Mouse (Mus musculus) erythroblast, embryonic 14.5 days (primary cell): ENCODE data around the gene Slc39a10.

ENCODE experiments used
- GATA1 ChIP-seq: IDR thresholded peaks from 2 replicates; pipeline ENCODE4 v1.6.1; 2012; ENCODE audit warnings: low read length, inconsistent platforms, mixed read lengths
- TAL1 ChIP-seq: IDR thresholded peaks from 3 replicates; pipeline ENCODE4 v1.6.1; 2012; ENCODE audit warnings: low read length, inconsistent platforms, mixed read lengths

DNA sequence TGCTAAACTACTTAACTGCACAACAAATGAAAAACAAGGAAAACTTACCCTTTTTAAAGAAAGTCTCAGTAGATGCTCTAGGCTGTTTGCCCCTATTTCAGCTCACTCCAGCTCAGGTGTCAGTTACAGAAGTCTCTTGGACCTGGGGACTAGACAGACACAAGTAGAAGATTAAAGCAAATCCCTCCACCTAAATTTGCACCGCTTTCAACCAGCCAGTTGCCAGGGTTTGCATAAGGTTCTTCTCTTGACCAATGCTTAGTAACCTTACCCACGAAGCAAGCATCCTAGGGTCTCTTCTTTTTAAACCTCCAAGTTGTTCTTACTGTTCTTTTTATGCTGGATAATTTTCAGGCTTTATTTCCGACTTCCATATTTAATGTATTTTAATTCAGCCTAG, at the start of gene Slc39a10:
- TF ChIP-seq GATA1 (no peak), TAL1 (no peak)
